8 mouse cellular contexts compared by ENCODE assay signal in genomic region chr3:144380921-144381320, GRCm38 (mm10).
A peak's percentile ranks its signal among the peaks of the same experiment; 100 is the strongest.
DNase-seq lines count a peak whose midpoint lies in the region; ATAC-seq and TF ChIP-seq lines count a peak whose summit lies in the region.

No protein-coding gene starts in this region.

- peak; percentile 70 for TF ChIP-seq POLR2A in CH12.LX (IDR thresholded peaks at IDR 0.05; ENCODE audit: low read depth, low read length)

- peak overlapping the region; percentile 64 for H3K9ac ChIP-seq in CH12.LX (ENCODE audit: insufficient read depth, low read depth)
- no peak overlapping the region for H3K9ac ChIP-seq in forebrain, embryonic 12.5 days
- no peak overlapping the region for H3K9ac ChIP-seq in lung, postnatal 0 days (replicated peaks; ENCODE audit: low read depth)

- H3K4me1 ChIP-seq in CH12.LX (ENCODE audit: control insufficient read depth in 1 of 2, insufficient read depth in 2 of 2) = peaks cover 26 to 56% of the 10 kb centered on the region in 2 experiments
- no peaks in the 10 kb centered on the region for H3K4me1 ChIP-seq in brown adipose tissue, adult 24 weeks (ENCODE audit: control insufficient read depth, insufficient read depth, insufficient read length, low read length)
- peaks cover 41% of the 10 kb centered on the region for H3K4me1 ChIP-seq in forebrain, embryonic 12.5 days
- no peaks in the 10 kb centered on the region for H3K4me1 ChIP-seq in lung, postnatal 0 days (ENCODE audit: insufficient read depth, low read depth, low read length)

- no peak overlapping the region for H3K27ac ChIP-seq in CH12.LX (ENCODE audit: insufficient read depth, low read depth)
- H3K27ac ChIP-seq in brown adipose tissue, adult 24 weeks (replicated peaks; ENCODE audit: low read depth, low read length) = no peak overlapping the region
- no peak overlapping the region for H3K27ac ChIP-seq in forebrain, embryonic 12.5 days
- H3K27ac ChIP-seq in lung, postnatal 0 days (ENCODE audit: low read length) = no peak overlapping the region

- ATAC-seq in forebrain, embryonic 12.5 days (ENCODE audit: low FRiP score) = peak; percentile 88
- peak; percentile 98 for ATAC-seq in lung, postnatal 0 days

- no peak for TF ChIP-seq EP300 in CH12.LX (IDR thresholded peaks at IDR 0.05; ENCODE audit: low read length)
- no peak for TF ChIP-seq EP300 in lung, postnatal 0 days (IDR thresholded peaks at IDR 0.05)

- H3K36me3 ChIP-seq in CH12.LX (replicated peaks in 1 of 2; ENCODE audit: control insufficient read depth in 1 of 2, insufficient read depth in 1 of 2, low read length in 1 of 2) = no peaks in the 10 kb centered on the region
- no peaks in the 10 kb centered on the region for H3K36me3 ChIP-seq in forebrain, embryonic 12.5 days (replicated peaks)
- H3K36me3 ChIP-seq in lung, postnatal 0 days (ENCODE audit: insufficient read depth, low read length) = no peaks in the 10 kb centered on the region

- TF ChIP-seq RAD21 in CH12.LX (IDR thresholded peaks at IDR 0.05; ENCODE audit: low read depth, low read length) = no peak; the same call in none of the 2 replicates

- in situ Hi-C loops in CH12.LX (cut with MboI; ENCODE audit: low pct_ligation_motif_present, low pct_unique_long_range_greater_than_20kb, low sequenced_read_pairs) = loop anchor here (25.0 kb wide), 1 partner anchor 769 kb away; no protein-coding TSS in a partner anchor

- intact Hi-C loops in heart, postnatal 14 days (cut with DNase I) = loop anchor here (5.0 to 10.0 kb wide), 2 partner anchors 136 to 179 kb away; no protein-coding TSS in a partner anchor

- no peaks in the 10 kb centered on the region for H3K79me2 ChIP-seq in CH12.LX (replicated peaks; ENCODE audit: control insufficient read depth, extremely low read depth, insufficient read depth, poor library complexity, severe bottlenecking)

- dilution Hi-C loops in CH12.LX (cut with MboI; ENCODE audit: extremely low pct_ligation_motif_present, extremely low pct_unique_long_range_greater_than_20kb, low sequenced_read_pairs) = no loop called here

- H3K4me2 ChIP-seq in CH12.LX (ENCODE audit: insufficient read depth, low read depth, poor library complexity, severe bottlenecking) = peak overlapping the region; percentile 78
- peak overlapping the region; percentile 46 for H3K4me2 ChIP-seq in forebrain, embryonic 12.5 days
- peak overlapping the region; percentile 58 for H3K4me2 ChIP-seq in lung, postnatal 0 days (replicated peaks; ENCODE audit: low read depth, low read length)

- no peaks in the 10 kb centered on the region for H3K9me3 ChIP-seq in CH12.LX (replicated peaks; ENCODE audit: low read length)
- H3K9me3 ChIP-seq in forebrain, embryonic 12.5 days = no peaks in the 10 kb centered on the region
- H3K9me3 ChIP-seq in lung, postnatal 0 days (ENCODE audit: low read length) = no peaks in the 10 kb centered on the region

- peak in 1 of 2 experiments; percentile 99; a peak in 3 of 4 replicates for TF ChIP-seq CTCF in CH12.LX (conservative IDR thresholded peaks at IDR 0.05 in 1 of 2, IDR thresholded peaks at IDR 0.05 in 1 of 2; ENCODE audit: low read depth in 2 of 2, low read length in 2 of 2)
- TF ChIP-seq CTCF in lung, postnatal 0 days (IDR thresholded peaks at IDR 0.05) = peak; percentile 83

- 1% methylated on average over 18 of the region's 18 CpGs for WGBS in forebrain, embryonic 12.5 days
- 3% methylated on average over 18 of the region's 18 CpGs for WGBS in lung, postnatal 0 days

- H3K4me3 ChIP-seq in CH12.LX (replicated peaks in 1 of 3; ENCODE audit: low read depth in 2 of 3, low read length in 2 of 3, poor library complexity in 1 of 3) = peak overlapping the region in 2 of 3 experiments; percentile 29 to 38
- H3K4me3 ChIP-seq in brown adipose tissue, adult 24 weeks (ENCODE audit: insufficient read depth, low read depth, low read length) = peak overlapping the region; percentile 33
- peak overlapping the region; percentile 15 for H3K4me3 ChIP-seq in forebrain, embryonic 12.5 days (replicated peaks)
- H3K4me3 ChIP-seq in lung, postnatal 0 days (ENCODE audit: low read depth, low read length) = peak overlapping the region; percentile 33

- peak; percentile 87 for DNase-seq in CH12.LX (ENCODE audit: extremely low read depth)
- peak; percentile 80 to 84 for DNase-seq in heart, postnatal 14 days
- DNase-seq in kidney, postnatal 4 days = peak; percentile 89 to 92
- DNase-seq in lung, postnatal 0 days (ENCODE audit: low spot score) = peak; percentile 95
- DNase-seq in ovary, adult 18-20 months (ENCODE audit: low spot score) = peak; percentile 75
- DNase-seq in thymus, postnatal 14 days = peak; percentile 72

- no peaks in the 10 kb centered on the region for H3K27me3 ChIP-seq in CH12.LX (replicated peaks)
- peaks cover 37% of the 10 kb centered on the region for H3K27me3 ChIP-seq in forebrain, embryonic 12.5 days
- no peaks in the 10 kb centered on the region for H3K27me3 ChIP-seq in lung, postnatal 0 days (replicated peaks; ENCODE audit: insufficient read depth, low read length)

TF ChIP-seq in CH12.LX, 34 proteins besides CTCF, POLR2A, EP300 and RAD21:
- TF ChIP-seq SMC3 (IDR thresholded peaks at IDR 0.05; ENCODE audit: low read depth, low read length) (peak; percentile 97), NRF1 (IDR thresholded peaks at IDR 0.05; ENCODE audit: low read depth, low read length) (peak; percentile 53), TCF12 (IDR thresholded peaks at IDR 0.05; ENCODE audit: low read depth, low read length) (peak; percentile 75; the same call in 1 of the 2 replicates), ELF1 (IDR thresholded peaks at IDR 0.05; ENCODE audit: low read depth, low read length) (peak; percentile 93), HCFC1 (IDR thresholded peaks at IDR 0.05; ENCODE audit: low read depth, low read length) (peak; percentile 50), TBP (conservative IDR thresholded peaks at IDR 0.05; ENCODE audit: low read depth, low read length) (0 out of 2 replicates have a peak, but pooled peaks have one; percentile 64), ZMIZ1 (IDR thresholded peaks at IDR 0.05; ENCODE audit: low read depth, low read length) (peak; percentile 55; the same call in 1 of the 2 replicates), IRF4 (IDR thresholded peaks at IDR 0.05; ENCODE audit: low read depth, low read length) (peak; percentile 85), USF1 (IDR thresholded peaks at IDR 0.05; ENCODE audit: low read depth, low read length) (no peak), E2F4 (IDR thresholded peaks at IDR 0.05; ENCODE audit: insufficient replicate concordance, low read depth, low read length) (no peak), ZKSCAN1 (IDR thresholded peaks at IDR 0.05; ENCODE audit: borderline replicate concordance, low read depth, low read length) (no peak), ZC3H11A (IDR thresholded peaks at IDR 0.05; ENCODE audit: low read depth, low read length) (peak; percentile 81), NELFE (IDR thresholded peaks at IDR 0.05; ENCODE audit: low read depth, low read length) (peak; percentile 85), MAX (IDR thresholded peaks at IDR 0.05; ENCODE audit: low read length) (no peak), CHD2 (IDR thresholded peaks at IDR 0.05; ENCODE audit: low read length) (peak; percentile 5; the same call in 1 of the 2 replicates), POLR2AphosphoS2 (IDR thresholded peaks at IDR 0.05; ENCODE audit: low read depth, low read length) (peak; percentile 41; the same call in 1 of the 2 replicates), SIN3A (IDR thresholded peaks at IDR 0.05; ENCODE audit: low read length) (no peak; the same call in 1 of the 2 replicates), MEF2A (IDR thresholded peaks at IDR 0.05; ENCODE audit: borderline replicate concordance, low read depth, low read length) (peak; percentile 68), MYC (IDR thresholded peaks at IDR 0.05; ENCODE audit: low read depth, low read length) (peak; percentile 53), ZNF384 (IDR thresholded peaks at IDR 0.05; ENCODE audit: low read depth, low read length) (no peak), JUND (conservative IDR thresholded peaks at IDR 0.05; ENCODE audit: low read depth, low read length) (peak; percentile 12; the same call in 1 of the 2 replicates), BHLHE40 (IDR thresholded peaks at IDR 0.05; ENCODE audit: low read depth, low read length) (0 out of 2 replicates have a peak, but pooled peaks have one; percentile 18), MAZ (IDR thresholded peaks at IDR 0.05; ENCODE audit: low read depth, low read length) (peak; percentile 100), MXI1 (IDR thresholded peaks at IDR 0.05; ENCODE audit: low read depth, low read length) (peak; percentile 80)
TF ChIP-seq in CH12.LX: peak in this region for 18.
